In genomic region chr1:89998076-89998475, GRCm38 (mm10) we compare ENCODE assay signal across 15 mouse cellular contexts. TPM values are rescaled to one million over a fixed set of nuclear protein-coding genes. Genes with fewer than 3 reads are reported as not detected.
A peak's percentile ranks its signal among the peaks of the same experiment; 100 is the strongest.
DNase-seq lines count a peak whose midpoint lies in the region; ATAC-seq and TF ChIP-seq lines count a peak whose summit lies in the region.
"Had no signal": no experiment of that assay in that cellular context is flagged by ENCODE, and none has a peak within 500 bp of the region (broad histone marks: within the 10 kb centered on the region; RNA-seq: fewer than 3 reads in every experiment).

No protein-coding gene starts in this region.

- WGBS in lung, embryonic 14.5 days, result 18% methylated on average over 7 of the region's 7 CpGs
- WGBS in heart, embryonic 11.5 days (ENCODE audit: insufficient replicate concordance), result 43% methylated on average over 7 of the region's 7 CpGs

- no peak for TF ChIP-seq CTCF in lung, embryonic 14.5 days (IDR thresholded peaks at IDR 0.05; ENCODE audit: low read depth)

- no peak for DNase-seq in frontal cortex, postnatal 14 days (ENCODE audit: low spot score in 2 of 2)
- peak; percentile 63 for DNase-seq in lung, embryonic 14.5 days
- no peak for DNase-seq in lung, postnatal 25 days (ENCODE audit: low spot score)
- DNase-seq in mesoderm, embryonic 11.5 days (ENCODE audit: low read depth, low spot score), result peak; percentile 53
- no peak for DNase-seq in layer of hippocampus, postnatal 36 days
- no peak for DNase-seq in cerebellum, postnatal 10 days
- DNase-seq: cerebellum, postnatal 36 days had no signal

- no peak overlapping the region for H3K27ac ChIP-seq in lung, embryonic 14.5 days (ENCODE audit: low read depth)
- peak overlapping the region; percentile 80 for H3K27ac ChIP-seq in heart, embryonic 11.5 days (ENCODE audit: low read depth, low read length)
- H3K27ac ChIP-seq: liver, embryonic 14.5 days; midbrain, embryonic 12.5 days; neural tube, embryonic 12.5 days had no signal

- no peaks in the 10 kb centered on the region for H3K36me3 ChIP-seq in lung, embryonic 14.5 days (ENCODE audit: insufficient read depth)
- no peaks in the 10 kb centered on the region for H3K36me3 ChIP-seq in heart, embryonic 11.5 days (ENCODE audit: control insufficient read depth, insufficient read depth, low read length)
- H3K36me3 ChIP-seq: midbrain, embryonic 12.5 days; neural tube, embryonic 12.5 days had no signal

- H3K4me2 ChIP-seq in lung, embryonic 14.5 days, result no peak overlapping the region
- peak overlapping the region; percentile 37; the same call in 1 of the 2 replicates for H3K4me2 ChIP-seq in heart, embryonic 11.5 days
- H3K4me2 ChIP-seq: midbrain, embryonic 12.5 days; neural tube, embryonic 12.5 days had no signal

- peaks cover 6% of the 10 kb centered on the region; the same call in 1 of the 2 replicates for H3K4me1 ChIP-seq in lung, embryonic 14.5 days (ENCODE audit: insufficient read depth)
- peaks cover 37% of the 10 kb centered on the region for H3K4me1 ChIP-seq in heart, embryonic 11.5 days (ENCODE audit: control insufficient read depth, insufficient read depth, low read length)
- H3K4me1 ChIP-seq: midbrain, embryonic 12.5 days had no signal

- peaks cover 28% of the 10 kb centered on the region for H3K27me3 ChIP-seq in lung, embryonic 14.5 days (ENCODE audit: insufficient read depth, low read length)
- H3K27me3 ChIP-seq in heart, embryonic 11.5 days (ENCODE audit: control insufficient read depth, insufficient read depth, low read length), result peaks cover 15% of the 10 kb centered on the region

- no peak overlapping the region for H3K4me3 ChIP-seq in lung, embryonic 14.5 days (ENCODE audit: low read depth, low read length)
- no peak overlapping the region for H3K4me3 ChIP-seq in heart, embryonic 11.5 days (ENCODE audit: low read depth, low read length)
- H3K4me3 ChIP-seq: midbrain, embryonic 12.5 days; neural tube, embryonic 12.5 days had no signal

- no peak overlapping the region for H3K9ac ChIP-seq in lung, embryonic 14.5 days
- no peak overlapping the region for H3K9ac ChIP-seq in heart, embryonic 11.5 days (ENCODE audit: low read depth, low read length)
- H3K9ac ChIP-seq: liver, embryonic 14.5 days; midbrain, embryonic 12.5 days; neural tube, embryonic 12.5 days had no signal

- peak; percentile 67 for ATAC-seq in frontal cortex, adult (ENCODE audit: low TSS enrichment)
- no peak for ATAC-seq in lung, embryonic 14.5 days (ENCODE audit: insufficient read depth)
- peak; percentile 57; the same call in 1 of the 2 replicates for ATAC-seq in heart, embryonic 11.5 days (replicated peaks; ENCODE audit: insufficient number of reproducible peaks, low FRiP score, low TSS enrichment)

- no peaks in the 10 kb centered on the region for H3K9me3 ChIP-seq in lung, embryonic 14.5 days (ENCODE audit: low read depth, low read length)
- no peaks in the 10 kb centered on the region for H3K9me3 ChIP-seq in heart, embryonic 11.5 days (replicated peaks; ENCODE audit: control insufficient read depth, low read length)
- H3K9me3 ChIP-seq: midbrain, embryonic 12.5 days; neural tube, embryonic 12.5 days had no signal

RNA-seq across cellular contexts. Expression of gene Asb18, which starts 16.4 kb away (rescaled TPM):
- 0.11 TPM in 1 of 2 replicates, not detected in the other for polyA plus RNA-seq in lung, embryonic 14.5 days (2014; fragmentation: Nextera tagmentation; extraction: Ambion mirVana)
- polyA plus RNA-seq in heart, embryonic 11.5 days (2014; fragmentation: Nextera tagmentation; extraction: Ambion mirVana), result 0.26 and 0.52 TPM in 2 replicates
- 1 to 10 TPM; 2.0 to 2.1 TPM for total RNA-seq in layer of hippocampus, postnatal 36 days (2021)
- total RNA-seq: ES-E14 had no signal
- polyA plus RNA-seq: intestine, embryonic 14.5 days; liver, embryonic 14.5 days; stomach, embryonic 14.5 days had no signal

Comparison
In these comparisons a context has a peak if more than half of its experiments do, and no peak if none do; other contexts are left out.
1. DNase-seq: peak in lung, embryonic 14.5 days (single experiment) and mesoderm, embryonic 11.5 days (single experiment); none in frontal cortex, postnatal 14 days (0 of 2), lung, postnatal 25 days (single experiment), layer of hippocampus, postnatal 36 days (0 of 2) and cerebellum, postnatal 10 days (0 of 2).